Mouse (Mus musculus): ENCODE measurements around the gene Nfic. TPM values are rescaled to one million over a fixed set of nuclear protein-coding genes. Genes with fewer than 3 reads are reported as not detected.

The Nfic gene
- polyA plus RNA-seq, 1 experiment from 2014 or later = 92.0 TPM

DNA sequence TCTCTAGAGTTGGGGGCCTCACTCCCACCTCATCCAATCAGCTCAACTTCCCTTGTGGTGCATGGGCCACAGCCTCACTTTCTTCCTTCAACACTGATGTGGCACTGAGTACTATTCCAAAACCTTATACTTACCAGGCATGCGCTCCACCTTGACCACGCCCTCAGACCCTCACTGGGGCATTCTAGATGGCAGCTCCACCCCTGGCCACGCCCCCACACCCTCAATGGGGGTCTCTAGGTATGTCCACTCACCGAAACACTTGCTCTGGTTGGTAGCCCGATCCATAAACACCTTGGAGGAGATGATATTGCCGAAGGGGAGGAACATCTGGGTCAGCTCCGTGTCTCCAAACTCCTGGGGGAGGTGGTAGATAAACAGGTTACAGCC is 7.0 kb upstream of the Nfic start:
- H3K9me3 ChIP-seq (ENCODE audit: low read length) = no peaks in the 10 kb centered on the region
- no peak overlapping the region for H3K27ac ChIP-seq (ENCODE audit: low read length)
- 0 out of 2 replicates have a peak overlapping the region, but pooled peaks have one; percentile 18 for H3K4me3 ChIP-seq (ENCODE audit: low read length)
- peaks cover 78% of the 10 kb centered on the region for H3K27me3 ChIP-seq (ENCODE audit: insufficient read depth, low read length)
- H3K9ac ChIP-seq (replicated peaks; ENCODE audit: low read length) = no peak overlapping the region
- no peak for ATAC-seq (ENCODE audit: low FRiP score, low TSS enrichment)
- peaks cover 13% of the 10 kb centered on the region for H3K4me1 ChIP-seq (ENCODE audit: insufficient read depth, low read length)
- no peaks in the 10 kb centered on the region for H3K36me3 ChIP-seq (ENCODE audit: insufficient read depth, low read length)
- WGBS = 39% methylated on average over 7 of the region's 7 CpGs
- no peak overlapping the region for H3K4me2 ChIP-seq (replicated peaks; ENCODE audit: low read depth, low read length)

DNA sequence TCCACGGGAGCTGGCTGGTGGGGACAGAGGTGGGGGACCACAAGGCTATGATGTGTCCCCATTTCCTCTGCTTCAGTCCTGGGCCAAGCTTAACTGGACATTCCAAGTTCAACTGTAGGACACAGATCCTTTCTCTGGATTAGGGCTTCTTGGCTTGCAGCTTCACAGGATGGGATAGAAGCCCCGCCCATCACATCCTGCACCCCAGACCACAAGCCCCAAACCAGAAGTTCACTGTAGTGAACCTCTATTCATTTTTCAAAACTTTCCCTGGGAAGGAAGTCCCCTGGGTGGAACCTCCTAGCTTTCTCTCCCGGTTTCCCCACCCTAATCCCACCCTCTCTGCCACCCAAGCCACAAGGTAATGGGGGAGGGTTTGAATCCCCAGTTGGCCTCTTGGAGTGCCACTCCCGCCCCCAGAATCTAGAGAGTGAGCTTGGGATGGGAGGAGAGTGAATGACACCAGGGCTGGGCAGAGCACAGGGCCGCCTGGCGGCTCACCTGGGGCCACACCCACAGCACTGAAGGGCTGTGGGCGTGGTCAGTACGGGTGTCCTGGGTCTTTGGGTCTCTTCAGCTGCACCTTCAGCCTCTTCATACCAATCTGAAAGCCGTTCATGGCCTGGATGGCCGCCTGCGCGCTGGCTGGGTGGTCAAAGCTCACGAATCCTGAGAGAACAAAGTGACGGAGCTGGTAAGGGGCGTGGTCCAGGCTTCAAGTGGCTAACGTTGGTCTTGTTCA is 6.4 kb upstream of the Nfic start:
- Histone ChIP-seq H3K4me1 (ENCODE audit: insufficient read depth, low read length) (peaks cover 13% of the 10 kb centered on the region), H3K4me3 (ENCODE audit: low read length) (0 out of 2 replicates have a peak overlapping the region, but pooled peaks have one; percentile 18), H3K9me3 (ENCODE audit: low read length) (no peaks in the 10 kb centered on the region), H3K27ac (ENCODE audit: low read length) (no peak overlapping the region), H3K27me3 (ENCODE audit: insufficient read depth, low read length) (peaks cover 84% of the 10 kb centered on the region), H3K36me3 (ENCODE audit: insufficient read depth, low read length) (no peaks in the 10 kb centered on the region), H3K4me2 (replicated peaks; ENCODE audit: low read depth, low read length) (peak overlapping the region; percentile 7; the same call in 1 of the 2 replicates), H3K9ac (replicated peaks; ENCODE audit: low read length) (no peak overlapping the region)
- 6% methylated on average over 16 of the region's 16 CpGs for WGBS
- no peak for ATAC-seq (ENCODE audit: low FRiP score, low TSS enrichment)

DNA sequence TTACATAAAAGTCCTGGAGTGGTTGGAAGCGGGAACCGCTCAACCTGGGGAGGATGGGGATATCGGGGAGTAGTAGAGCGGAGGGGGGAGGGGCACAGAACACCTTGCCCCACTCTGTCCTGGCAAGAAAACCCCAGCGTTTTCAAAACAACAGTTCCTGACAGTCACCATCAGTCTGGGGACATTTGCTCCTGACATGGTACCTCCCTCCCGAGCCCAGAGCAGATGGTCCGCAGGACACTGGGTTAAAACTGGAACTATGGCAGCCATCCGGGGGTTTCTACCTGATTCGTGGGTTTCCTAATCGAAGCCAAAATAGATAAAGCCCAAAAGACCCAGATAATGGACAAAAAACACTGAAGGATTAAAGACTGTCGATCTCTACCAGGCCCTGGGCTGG is 5.5 kb upstream of the Nfic start:
- no peak for ATAC-seq (ENCODE audit: low FRiP score, low TSS enrichment)
- H3K4me2 ChIP-seq (replicated peaks; ENCODE audit: low read depth, low read length) = no peak overlapping the region
- no peak overlapping the region for H3K27ac ChIP-seq (ENCODE audit: low read length)
- no peak overlapping the region for H3K4me3 ChIP-seq (ENCODE audit: low read length)
- H3K36me3 ChIP-seq (ENCODE audit: insufficient read depth, low read length) = no peaks in the 10 kb centered on the region
- H3K27me3 ChIP-seq (ENCODE audit: insufficient read depth, low read length) = peaks cover 91% of the 10 kb centered on the region
- 40% methylated on average over 11 of the region's 11 CpGs for WGBS
- peaks cover 13% of the 10 kb centered on the region for H3K4me1 ChIP-seq (ENCODE audit: insufficient read depth, low read length)
- H3K9ac ChIP-seq (replicated peaks; ENCODE audit: low read length) = no peak overlapping the region
- H3K9me3 ChIP-seq (ENCODE audit: low read length) = no peaks in the 10 kb centered on the region

DNA sequence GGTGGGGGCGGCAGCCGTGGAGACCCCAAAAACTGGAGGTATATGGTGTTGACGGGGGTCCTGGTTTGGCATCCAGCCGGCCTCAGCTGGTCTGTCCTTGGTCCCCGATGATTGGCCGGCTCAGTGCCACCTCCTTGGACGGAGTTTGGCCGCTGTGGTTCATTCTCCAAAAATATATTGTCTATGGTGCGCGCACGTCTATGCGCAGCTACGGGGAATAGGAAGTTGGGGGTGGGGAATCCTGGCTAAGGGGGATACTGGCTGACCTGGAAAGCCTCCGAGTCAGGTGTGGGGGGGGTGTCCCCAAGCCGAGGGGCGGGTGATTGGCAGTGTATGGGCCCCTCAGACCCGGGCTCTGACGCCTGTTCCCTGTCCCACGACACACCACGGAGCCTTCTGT is 5.0 kb upstream of the Nfic start:
- H3K4me3 ChIP-seq (ENCODE audit: low read length) = no peak overlapping the region
- peaks cover 94% of the 10 kb centered on the region for H3K27me3 ChIP-seq (ENCODE audit: insufficient read depth, low read length)
- WGBS = 29% methylated on average over 20 of the region's 20 CpGs

DNA sequence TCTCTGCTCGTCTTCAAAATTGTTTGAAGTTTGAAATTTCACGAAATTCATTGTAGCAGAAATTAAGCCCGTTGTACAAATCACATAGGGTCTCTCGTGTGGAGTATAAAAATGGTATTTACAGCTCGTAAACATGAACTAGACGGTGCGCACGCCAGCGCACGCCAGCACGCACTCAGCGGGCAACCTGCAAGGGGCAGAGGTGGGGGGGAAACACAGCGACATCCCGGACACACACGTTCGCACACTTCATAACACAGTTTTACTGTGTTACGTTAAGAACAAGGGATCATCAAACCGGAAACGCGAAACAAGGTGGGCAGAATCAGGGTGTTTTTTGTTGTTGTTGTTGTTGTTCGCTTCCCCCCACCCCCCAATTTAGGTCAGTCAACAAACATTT is 4.0 kb upstream of the Nfic start:
- 60% methylated on average over 21 of the region's 21 CpGs for WGBS
- no peak for ATAC-seq (ENCODE audit: low FRiP score, low TSS enrichment)
- Histone ChIP-seq H3K27me3 (ENCODE audit: insufficient read depth, low read length) (peaks cover 94% of the 10 kb centered on the region), H3K9me3 (ENCODE audit: low read length) (no peaks in the 10 kb centered on the region), H3K4me3 (ENCODE audit: low read length) (no peak overlapping the region), H3K27ac (ENCODE audit: low read length) (no peak overlapping the region), H3K4me2 (replicated peaks; ENCODE audit: low read depth, low read length) (no peak overlapping the region), H3K4me1 (ENCODE audit: insufficient read depth, low read length) (peaks cover 9% of the 10 kb centered on the region), H3K9ac (replicated peaks; ENCODE audit: low read length) (no peak overlapping the region), H3K36me3 (ENCODE audit: insufficient read depth, low read length) (no peaks in the 10 kb centered on the region)

More for the DNA sequence above, 5.0 kb upstream of the Nfic start:
- Histone ChIP-seq H3K4me1 (ENCODE audit: insufficient read depth, low read length) (peaks cover 13% of the 10 kb centered on the region), H3K9ac (replicated peaks; ENCODE audit: low read length) (no peak overlapping the region), H3K27ac (ENCODE audit: low read length) (no peak overlapping the region), H3K9me3 (ENCODE audit: low read length) (no peaks in the 10 kb centered on the region), H3K4me2 (replicated peaks; ENCODE audit: low read depth, low read length) (no peak overlapping the region), H3K36me3 (ENCODE audit: insufficient read depth, low read length) (no peaks in the 10 kb centered on the region)
- no peak for ATAC-seq (ENCODE audit: low FRiP score, low TSS enrichment)

DNA sequence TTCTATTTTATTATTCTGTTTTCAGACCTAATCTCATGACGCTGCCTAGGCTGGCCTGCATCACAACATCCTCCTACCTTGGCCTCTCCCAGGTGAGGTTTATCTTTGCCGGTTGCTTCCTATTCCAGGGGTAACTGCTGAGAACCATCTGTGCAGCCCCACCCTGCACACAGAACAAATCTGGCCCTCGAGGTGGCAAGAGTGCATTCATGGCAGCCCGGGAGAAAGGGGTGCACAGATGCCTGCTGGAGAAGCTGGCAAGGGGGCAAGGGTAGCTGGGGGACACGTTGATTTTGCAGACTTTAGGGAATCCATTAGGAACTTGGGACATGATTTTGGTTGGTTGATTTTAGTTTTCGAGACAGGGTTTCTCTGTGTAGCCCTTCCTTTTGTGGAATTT is 2.8 kb upstream of the Nfic start:
- Histone ChIP-seq H3K36me3 (ENCODE audit: insufficient read depth, low read length) (no peaks in the 10 kb centered on the region), H3K9me3 (ENCODE audit: low read length) (no peaks in the 10 kb centered on the region), H3K4me3 (ENCODE audit: low read length) (no peak overlapping the region), H3K9ac (replicated peaks; ENCODE audit: low read length) (no peak overlapping the region), H3K4me2 (replicated peaks; ENCODE audit: low read depth, low read length) (no peak overlapping the region), H3K4me1 (ENCODE audit: insufficient read depth, low read length) (0 out of 2 replicates have a peak, but pooled peaks cover 4% of the 10 kb centered on the region), H3K27ac (ENCODE audit: low read length) (no peak overlapping the region), H3K27me3 (ENCODE audit: insufficient read depth, low read length) (peaks cover 95% of the 10 kb centered on the region)
- no peak for ATAC-seq (ENCODE audit: low FRiP score, low TSS enrichment)
- 81% methylated on average over 6 of the region's 6 CpGs for WGBS

DNA sequence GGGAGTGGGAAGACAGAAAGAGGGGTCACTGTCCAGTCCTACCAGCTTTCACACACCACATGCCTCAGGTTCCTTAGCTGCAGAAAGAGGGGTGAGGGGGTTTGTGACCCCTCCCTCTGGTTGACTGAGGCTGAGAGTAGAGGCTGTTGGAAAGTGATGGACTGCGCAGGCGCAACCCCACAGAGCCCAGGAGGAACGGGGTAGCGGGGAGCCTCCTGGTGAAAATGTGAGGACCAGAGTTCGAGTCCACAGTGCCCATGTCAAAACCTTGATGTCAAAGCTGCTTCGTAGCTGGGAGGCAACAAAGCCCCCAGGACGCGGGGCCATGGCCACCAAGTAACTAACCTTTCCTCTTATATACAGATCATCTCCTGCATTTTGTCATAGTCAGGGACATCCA is 2.2 kb upstream of the Nfic start:
- no peak overlapping the region for H3K9ac ChIP-seq (replicated peaks; ENCODE audit: low read length)
- peaks cover 95% of the 10 kb centered on the region for H3K27me3 ChIP-seq (ENCODE audit: insufficient read depth, low read length)
- no peak for ATAC-seq (ENCODE audit: low FRiP score, low TSS enrichment)
- H3K4me3 ChIP-seq (ENCODE audit: low read length) = no peak overlapping the region
- no peaks in the 10 kb centered on the region for H3K9me3 ChIP-seq (ENCODE audit: low read length)
- H3K27ac ChIP-seq (ENCODE audit: low read length) = no peak overlapping the region
- H3K4me2 ChIP-seq (replicated peaks; ENCODE audit: low read depth, low read length) = no peak overlapping the region
- H3K4me1 ChIP-seq (ENCODE audit: insufficient read depth, low read length) = 0 out of 2 replicates have a peak, but pooled peaks cover 4% of the 10 kb centered on the region
- no peaks in the 10 kb centered on the region for H3K36me3 ChIP-seq (ENCODE audit: insufficient read depth, low read length)
- 82% methylated on average over 8 of the region's 8 CpGs for WGBS

DNA sequence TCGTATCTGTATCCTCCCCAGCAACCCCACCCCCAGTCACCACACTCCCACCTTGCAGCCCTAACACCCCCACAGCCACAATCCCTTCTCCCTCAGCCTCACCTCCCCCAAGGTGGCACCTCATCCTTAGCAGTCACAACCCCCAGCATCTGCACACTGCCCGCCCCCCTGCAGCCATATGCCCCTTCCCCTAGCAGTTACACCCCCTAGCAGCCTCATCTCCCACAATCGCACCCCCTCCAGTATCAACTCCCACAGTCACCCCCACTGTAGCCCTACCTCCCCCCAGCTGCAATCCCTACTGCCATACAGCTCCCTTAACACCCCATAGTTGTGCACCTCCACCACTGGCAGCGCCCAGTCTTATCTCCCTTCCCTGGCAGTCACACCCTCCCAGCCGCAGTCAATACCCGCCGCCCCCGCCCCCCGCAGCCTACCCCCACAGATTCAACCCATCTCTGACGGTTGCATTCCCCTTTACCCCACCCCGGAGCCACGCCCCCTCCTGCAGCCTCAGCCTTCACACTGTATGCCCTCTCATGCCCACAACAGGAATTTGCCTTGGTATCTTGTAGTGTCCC is 1.6 kb upstream of the Nfic start:
- Histone ChIP-seq H3K9me3 (ENCODE audit: low read length) (no peaks in the 10 kb centered on the region), H3K27ac (ENCODE audit: low read length) (no peak overlapping the region), H3K4me2 (replicated peaks; ENCODE audit: low read depth, low read length) (no peak overlapping the region), H3K4me1 (ENCODE audit: insufficient read depth, low read length) (0 out of 2 replicates have a peak, but pooled peaks cover 6% of the 10 kb centered on the region), H3K27me3 (ENCODE audit: insufficient read depth, low read length) (peaks cover 95% of the 10 kb centered on the region), H3K36me3 (ENCODE audit: insufficient read depth, low read length) (no peaks in the 10 kb centered on the region), H3K4me3 (ENCODE audit: low read length) (no peak overlapping the region), H3K9ac (replicated peaks; ENCODE audit: low read length) (no peak overlapping the region)
- WGBS = 39% methylated on average over 12 of the region's 12 CpGs
- no peak for ATAC-seq (ENCODE audit: low FRiP score, low TSS enrichment)

DNA sequence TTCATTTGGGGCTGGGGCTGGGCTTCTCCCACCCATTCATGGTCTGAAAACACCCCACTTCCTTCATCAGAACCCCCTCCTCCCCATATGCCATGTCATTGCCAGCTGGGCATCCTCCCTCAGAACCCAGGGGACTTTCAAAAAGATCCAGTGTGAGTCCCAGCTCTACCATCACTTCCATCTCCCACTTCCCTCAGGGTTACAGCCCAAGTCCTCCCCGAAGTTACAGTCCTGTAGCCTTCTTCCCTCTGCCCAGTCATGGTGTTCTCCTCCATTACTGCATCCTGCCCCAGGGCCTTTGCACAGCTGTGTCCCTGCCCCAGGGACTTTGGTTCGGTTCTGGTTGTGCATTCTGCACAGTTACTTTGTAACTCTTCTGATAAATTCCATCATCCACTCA is 1.3 kb downstream of the Nfic start:
- peaks cover 85% of the 10 kb centered on the region for H3K27me3 ChIP-seq (ENCODE audit: insufficient read depth, low read length)
- no peak for ATAC-seq (ENCODE audit: low FRiP score, low TSS enrichment)
- no peaks in the 10 kb centered on the region for H3K9me3 ChIP-seq (ENCODE audit: low read length)
- H3K36me3 ChIP-seq (ENCODE audit: insufficient read depth, low read length) = no peaks in the 10 kb centered on the region
- H3K9ac ChIP-seq (replicated peaks; ENCODE audit: low read length) = no peak overlapping the region
- WGBS = 73% methylated on average over 2 of the region's 2 CpGs
- no peak overlapping the region for H3K4me2 ChIP-seq (replicated peaks; ENCODE audit: low read depth, low read length)
- H3K4me3 ChIP-seq (ENCODE audit: low read length) = no peak overlapping the region
- no peak overlapping the region for H3K27ac ChIP-seq (ENCODE audit: low read length)
- H3K4me1 ChIP-seq (ENCODE audit: insufficient read depth, low read length) = 0 out of 2 replicates have a peak, but pooled peaks cover 3% of the 10 kb centered on the region

DNA sequence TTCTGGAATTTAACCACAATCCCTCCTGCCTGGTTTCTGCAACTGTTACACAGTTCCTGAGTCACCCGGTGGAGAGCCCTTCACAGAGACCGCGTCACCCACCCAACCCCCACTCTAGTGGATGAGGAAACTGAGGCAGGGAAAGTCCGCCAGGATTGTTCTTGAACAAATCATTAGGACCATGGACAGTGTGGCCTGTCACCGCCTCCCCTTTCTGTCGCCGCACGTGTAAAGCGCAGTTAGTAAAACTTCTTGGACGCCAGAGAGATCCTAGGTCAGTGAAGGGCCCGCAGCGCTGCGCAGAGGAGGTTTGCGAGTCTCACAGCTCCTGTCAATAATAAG is 2.5 kb downstream of the Nfic start:
- Histone ChIP-seq H3K4me3 (ENCODE audit: low read length) (no peak overlapping the region), H3K27ac (ENCODE audit: low read length) (no peak overlapping the region), H3K36me3 (ENCODE audit: insufficient read depth, low read length) (no peaks in the 10 kb centered on the region), H3K27me3 (ENCODE audit: insufficient read depth, low read length) (peaks cover 79% of the 10 kb centered on the region), H3K9ac (replicated peaks; ENCODE audit: low read length) (no peak overlapping the region), H3K9me3 (ENCODE audit: low read length) (no peaks in the 10 kb centered on the region), H3K4me2 (replicated peaks; ENCODE audit: low read depth, low read length) (no peak overlapping the region), H3K4me1 (ENCODE audit: insufficient read depth, low read length) (0 out of 2 replicates have a peak, but pooled peaks cover 3% of the 10 kb centered on the region)
- 4% methylated on average over 14 of the region's 14 CpGs for WGBS
- no peak for ATAC-seq (ENCODE audit: low FRiP score, low TSS enrichment)
